Mouse (Mus musculus) liver, embryonic 16.5 days (tissue): ENCODE results near the gene Kmo. TPM values are rescaled to one million over a fixed set of nuclear protein-coding genes. Genes with fewer than 3 reads are reported as not detected.

Experiments used
- ATAC-seq: fragments of 200-750 bp; cut with Nextera tagmentation; 2 replicates; pipeline ENCODE4 v1.8.0; 2017; ENCODE audit warnings: low read depth, mild to moderate bottlenecking, moderate number of reproducible peaks, moderate library complexity
- H3K27ac ChIP-seq: fragments of 300-500 bp; sonication (generic); 2 replicates; pipeline ENCODE4 v1.5.1; 2014; ENCODE audit warnings: mild to moderate bottlenecking, low read length
- H3K27me3 ChIP-seq: fragments of 300-500 bp; sonication (generic); 2 replicates; pipeline ENCODE4 v1.6.1; 2014; ENCODE audit warnings: low read depth, low read length, mixed read lengths; ENCODE audit not compliant: control insufficient read depth, insufficient read depth
- H3K36me3 ChIP-seq: fragments of 300-500 bp; sonication (generic); 2 replicates; pipeline ENCODE4 v1.6.1; 2014; ENCODE audit warnings: mild to moderate bottlenecking; ENCODE audit not compliant: control insufficient read depth, insufficient read depth
- H3K4me1 ChIP-seq: fragments of 300-500 bp; sonication (generic); 2 replicates; pipeline ENCODE4 v1.6.1; 2014; ENCODE audit warnings: low read depth, low read length, mixed read lengths; ENCODE audit not compliant: control insufficient read depth
- H3K4me2 ChIP-seq: fragments of 300-500 bp; sonication (generic); 2 replicates; pipeline ENCODE4 v1.6.1; 2014; ENCODE audit warnings: low read depth, low read length, mixed read lengths
- H3K4me3 ChIP-seq: fragments of 300-500 bp; sonication (generic); 2 replicates; pipeline ENCODE4 v1.5.1; 2014; ENCODE audit warnings: low read depth, mild to moderate bottlenecking, low read length
- H3K9ac ChIP-seq: fragments of 300-500 bp; sonication (generic); 2 replicates; pipeline ENCODE4 v1.6.1; 2014; ENCODE audit warnings: low read depth, low read length
- H3K9me3 ChIP-seq: fragments of 300-500 bp; sonication (generic); replicated peaks from 2 replicates; pipeline ENCODE4 v1.6.1; 2016; ENCODE audit warnings: low read length; ENCODE audit not compliant: control insufficient read depth
- WGBS: fragments of 180-500 bp; shearing (Covaris S2); extraction: QIAGEN DNeasy Blood & Tissue Kit; methylation state at CpG from one replicate; pipeline ENCODE4 v1.1.7; 2014; ENCODE audit not compliant: insufficient replicate concordance; 5-methylcytosine and 5-hydroxymethylcytosine counted together
- polyA plus RNA-seq: library from polyadenylated mRNA; unstranded; fragments of >200 nt; fragmentation: Nextera tagmentation; extraction: Ambion mirVana; gene quantifications from 2 replicates; pipeline ENCODE4 v1.2.1, GENCODE M21; 2015

Kmo gene
- polyA plus RNA-seq, 1 experiment from 2014 or later = 15.0 TPM

DNA sequence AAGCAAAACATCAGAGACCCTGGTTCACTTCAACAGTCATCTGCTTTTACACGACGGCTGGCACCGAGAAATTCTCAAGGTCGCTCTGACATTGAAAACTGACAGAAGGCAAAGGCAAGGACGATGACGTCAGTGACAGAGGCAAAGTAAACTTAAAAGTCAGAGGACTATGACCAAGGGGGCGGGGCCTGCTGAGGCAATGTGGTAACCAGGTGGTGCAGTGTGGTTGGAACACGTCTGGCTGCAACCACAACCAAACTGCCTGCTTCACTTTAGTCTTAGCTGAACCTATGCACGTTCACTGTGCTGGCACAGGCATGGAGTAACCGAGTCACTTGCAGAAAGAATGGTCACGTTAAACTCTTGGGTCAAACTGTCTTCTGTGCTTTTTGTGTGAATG is 17.9 kb upstream of the Kmo start:
- no peaks in the 10 kb centered on the region for H3K27me3 ChIP-seq
- no peaks in the 10 kb centered on the region for H3K4me1 ChIP-seq
- 71% methylated on average over 11 of the region's 11 CpGs for WGBS
- no peak overlapping the region for H3K4me3 ChIP-seq
- H3K36me3 ChIP-seq = peaks cover 8% of the 10 kb centered on the region
- no peak overlapping the region for H3K9ac ChIP-seq
- no peak overlapping the region for H3K4me2 ChIP-seq
- no peak overlapping the region for H3K27ac ChIP-seq
- no peaks in the 10 kb centered on the region for H3K9me3 ChIP-seq
- ATAC-seq = peak; percentile 70

DNA sequence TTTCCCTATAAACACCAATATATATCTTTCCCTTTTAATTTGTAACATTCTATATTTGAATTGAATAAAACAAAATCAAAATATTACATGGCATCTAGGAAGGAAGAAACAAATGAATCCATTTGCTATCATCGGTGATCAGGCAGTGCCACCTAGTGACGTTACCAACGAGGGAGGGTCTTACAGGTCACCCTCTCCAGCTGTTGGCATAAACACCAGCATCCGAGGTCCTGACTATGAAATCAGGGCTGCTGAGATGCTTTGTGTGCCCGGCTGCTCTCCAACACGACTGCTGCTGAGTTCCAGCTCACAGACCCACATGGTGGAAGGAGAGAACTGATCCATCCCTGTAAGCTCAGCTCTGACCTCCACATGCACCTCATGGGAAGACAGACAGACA is 16.8 kb upstream of the Kmo start:
- Histone ChIP-seq H3K9me3 (no peaks in the 10 kb centered on the region), H3K4me2 (no peak overlapping the region), H3K4me1 (no peaks in the 10 kb centered on the region), H3K36me3 (peaks cover 11% of the 10 kb centered on the region), H3K27ac (no peak overlapping the region), H3K4me3 (no peak overlapping the region), H3K9ac (no peak overlapping the region), H3K27me3 (no peaks in the 10 kb centered on the region)
- WGBS = 69% methylated on average over 6 of the region's 6 CpGs
- no peak for ATAC-seq

DNA sequence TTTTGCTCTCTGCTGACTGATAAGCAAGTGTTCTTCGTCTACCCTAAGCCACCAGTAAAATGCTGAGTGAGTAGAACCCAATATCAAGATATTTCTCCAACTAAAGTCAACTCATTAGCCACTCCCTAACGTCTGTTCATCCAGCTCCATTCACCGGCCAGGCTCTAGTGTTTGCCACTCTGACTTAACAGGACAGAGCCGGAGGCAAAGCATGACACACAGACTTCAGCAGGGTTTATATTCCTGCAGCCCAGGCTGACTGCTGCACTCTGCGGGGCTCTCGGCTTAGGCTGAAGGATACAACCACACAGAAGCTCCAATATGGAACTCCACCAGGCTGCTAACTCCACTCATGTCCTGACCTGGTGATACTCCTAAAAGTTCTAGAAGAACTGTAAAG is 12.9 kb upstream of the Kmo start:
- WGBS = 62% methylated on average over 6 of the region's 6 CpGs
- H3K36me3 ChIP-seq = peaks cover 14% of the 10 kb centered on the region
- H3K4me3 ChIP-seq = no peak overlapping the region
- ATAC-seq = peak; percentile 19; the same call in 1 of the 2 replicates
- H3K9ac ChIP-seq = no peak overlapping the region
- H3K9me3 ChIP-seq = no peaks in the 10 kb centered on the region
- H3K27ac ChIP-seq = 0 out of 2 replicates have a peak overlapping the region, but pooled peaks have one; percentile 26
- H3K4me1 ChIP-seq = no peaks in the 10 kb centered on the region
- H3K4me2 ChIP-seq = no peak overlapping the region
- H3K27me3 ChIP-seq = no peaks in the 10 kb centered on the region

DNA sequence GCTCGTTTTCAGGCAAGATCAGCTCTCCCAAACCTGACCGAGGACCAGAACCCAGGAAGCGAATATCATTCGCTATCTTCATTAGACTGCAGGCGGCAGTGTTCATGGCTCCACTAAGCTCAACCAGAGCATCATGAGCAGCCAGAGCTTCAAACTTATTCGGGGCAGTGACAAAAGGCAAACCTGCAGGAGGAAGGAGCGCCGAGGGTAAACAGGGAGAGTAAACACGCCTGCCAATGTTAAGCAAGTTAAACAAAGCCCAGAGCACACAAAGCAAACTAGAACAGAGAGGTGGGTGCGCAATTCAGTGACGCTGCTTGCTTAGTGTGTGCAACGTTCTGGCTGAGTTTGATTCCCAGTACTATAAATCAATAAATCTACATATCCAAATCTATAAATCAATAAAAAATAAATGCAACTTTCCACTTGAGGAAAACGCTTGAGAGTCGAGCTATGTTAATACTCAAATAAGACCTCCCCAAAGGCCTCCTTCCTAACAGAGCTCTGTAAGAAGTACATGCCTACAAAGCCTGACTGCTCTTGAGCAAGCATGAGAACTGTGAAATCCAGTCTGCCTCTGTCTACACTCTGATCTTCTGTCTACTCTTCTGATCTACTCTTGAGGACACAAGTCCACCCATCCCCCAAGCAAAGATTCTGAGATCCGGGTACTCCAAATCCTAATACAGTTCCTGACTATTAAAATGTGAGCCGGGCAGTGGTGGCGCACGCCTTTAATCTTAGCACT is 12.2 kb upstream of the Kmo start:
- Histone ChIP-seq H3K4me3 (no peak overlapping the region), H3K9ac (no peak overlapping the region), H3K27me3 (no peaks in the 10 kb centered on the region), H3K27ac (peak overlapping the region; percentile 41), H3K36me3 (peaks cover 14% of the 10 kb centered on the region), H3K9me3 (no peaks in the 10 kb centered on the region), H3K4me2 (no peak overlapping the region), H3K4me1 (no peaks in the 10 kb centered on the region)
- ATAC-seq = peak; percentile 81
- 69% methylated on average over 18 of the region's 18 CpGs for WGBS

DNA sequence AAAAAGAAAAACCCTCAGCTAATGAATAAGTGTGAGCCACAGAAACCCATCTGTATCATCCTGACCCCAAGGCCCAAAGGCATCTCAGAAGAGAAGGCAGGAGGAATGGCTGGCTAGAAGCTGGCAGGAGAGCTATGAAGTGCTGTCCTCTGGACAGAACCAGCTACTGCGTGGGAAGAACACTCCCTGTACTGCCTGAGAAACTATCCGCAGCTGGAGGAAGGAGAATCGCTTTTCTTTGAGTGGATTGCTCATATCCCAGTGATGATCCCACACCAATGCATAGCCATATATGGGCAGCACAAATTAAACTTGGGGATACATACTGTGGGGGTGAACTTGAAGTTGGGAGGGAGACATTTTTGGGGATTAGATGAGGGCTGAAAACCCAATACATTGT is 11.5 kb upstream of the Kmo start:
- H3K9me3 ChIP-seq = no peaks in the 10 kb centered on the region
- 90% methylated on average over 3 of the region's 3 CpGs for WGBS
- no peak overlapping the region for H3K4me3 ChIP-seq
- no peaks in the 10 kb centered on the region for H3K27me3 ChIP-seq
- no peak for ATAC-seq
- peaks cover 14% of the 10 kb centered on the region for H3K36me3 ChIP-seq
- H3K4me2 ChIP-seq = no peak overlapping the region
- peak overlapping the region; percentile 41 for H3K27ac ChIP-seq
- H3K9ac ChIP-seq = no peak overlapping the region
- H3K4me1 ChIP-seq = no peaks in the 10 kb centered on the region

DNA sequence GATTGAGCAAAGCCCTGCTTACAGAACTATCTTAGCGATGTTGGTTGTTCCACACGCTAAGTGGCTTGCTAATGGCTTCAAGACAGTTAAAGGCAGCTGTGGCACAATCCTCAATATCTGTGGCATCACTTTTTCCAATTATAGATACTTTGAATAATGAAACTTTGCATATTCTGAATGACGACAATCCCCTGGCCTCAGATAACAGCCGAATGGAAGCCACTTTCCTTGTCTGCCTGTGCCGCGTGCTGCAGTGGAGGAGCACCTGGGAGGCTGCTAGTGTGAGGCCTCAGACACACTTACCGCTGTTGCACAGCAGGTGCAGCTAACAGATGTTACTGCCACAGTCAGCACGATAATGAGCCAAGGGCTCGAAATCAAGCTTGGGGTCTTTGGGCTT is 5.2 kb upstream of the Kmo start:
- no peak overlapping the region for H3K4me3 ChIP-seq
- H3K9me3 ChIP-seq = no peaks in the 10 kb centered on the region
- H3K4me1 ChIP-seq = no peaks in the 10 kb centered on the region
- H3K4me2 ChIP-seq = no peak overlapping the region
- H3K9ac ChIP-seq = no peak overlapping the region
- no peak for ATAC-seq
- 86% methylated on average over 9 of the region's 9 CpGs for WGBS
- peaks cover 19% of the 10 kb centered on the region for H3K36me3 ChIP-seq
- no peaks in the 10 kb centered on the region for H3K27me3 ChIP-seq
- H3K27ac ChIP-seq = no peak overlapping the region

DNA sequence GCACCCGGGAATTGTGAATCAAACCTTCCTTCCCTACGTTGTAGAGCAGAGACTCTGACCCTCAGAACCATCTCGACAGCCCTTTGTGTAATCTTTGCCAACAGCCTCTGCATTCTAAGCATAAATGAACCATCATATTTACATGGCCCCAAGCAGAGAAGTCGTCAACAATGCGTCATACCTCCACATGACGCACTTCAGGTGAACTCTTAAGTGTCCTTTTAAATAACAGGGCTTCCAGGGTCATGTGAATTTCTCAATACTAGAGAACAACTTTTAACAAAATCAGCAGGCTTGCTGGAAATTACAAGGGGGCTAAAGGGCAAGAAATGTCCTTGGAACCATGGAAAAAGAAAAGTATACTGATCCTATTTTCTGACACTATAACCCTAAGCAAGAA is 3.5 kb downstream of the Kmo start:
- no peak for ATAC-seq
- H3K4me1 ChIP-seq = peaks cover 13% of the 10 kb centered on the region
- peaks cover 2% of the 10 kb centered on the region; the same call in 1 of the 2 replicates for H3K36me3 ChIP-seq
- H3K4me2 ChIP-seq = no peak overlapping the region
- no peaks in the 10 kb centered on the region for H3K9me3 ChIP-seq
- no peak overlapping the region for H3K27ac ChIP-seq
- no peak overlapping the region for H3K4me3 ChIP-seq
- WGBS = 68% methylated on average over 6 of the region's 6 CpGs
- no peak overlapping the region; the same call in 1 of the 2 replicates for H3K9ac ChIP-seq
- no peaks in the 10 kb centered on the region for H3K27me3 ChIP-seq

DNA sequence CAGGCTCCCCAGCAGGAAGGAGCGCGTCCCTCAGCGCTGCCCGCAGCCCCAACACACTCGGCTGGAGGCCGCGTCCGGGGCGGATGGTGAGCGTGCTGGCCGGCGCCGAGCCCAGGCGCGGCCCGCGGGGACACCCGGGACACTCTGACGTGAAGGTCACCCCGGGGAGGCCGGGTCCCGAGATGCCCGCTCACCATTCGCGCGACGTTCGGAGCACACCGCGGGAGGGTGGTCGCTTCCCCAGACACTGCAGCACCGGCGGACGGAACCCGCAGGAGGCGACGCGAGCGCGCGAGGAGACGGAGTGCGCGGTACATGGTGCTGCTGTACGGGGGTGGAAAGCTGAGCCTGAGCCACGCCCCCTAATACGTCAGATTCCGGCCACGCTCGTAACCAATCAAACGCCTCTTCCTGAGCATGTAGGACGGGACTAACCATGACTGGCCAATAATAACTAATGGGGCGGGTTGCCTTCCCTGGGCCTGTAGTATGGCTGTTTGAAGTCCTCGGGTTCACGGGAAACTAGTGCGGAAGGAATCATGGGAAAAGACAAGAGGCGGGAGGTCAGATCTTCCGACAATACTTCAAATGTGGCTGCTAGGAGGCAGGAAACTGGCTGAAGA is 5.2 kb downstream of the Kmo start, which contains the start of gene Fh1:
TSS of gene Fh1 (minus strand) at position 379 of the 623 bp plus-strand sequence.
- H3K4me2 ChIP-seq = peak within 1 kb of the TSS; percentile 93
- H3K4me1 ChIP-seq = peaks cover 13% of the 10 kb centered on the region
- peak within 1 kb of the TSS; percentile 81 for H3K9ac ChIP-seq
- no peaks in the 10 kb centered on the region for H3K9me3 ChIP-seq
- peak within 1 kb of the TSS; percentile 79 for H3K27ac ChIP-seq
- H3K36me3 ChIP-seq = no peaks in the 10 kb centered on the region
- peak within 1 kb of the TSS; percentile 80 for H3K4me3 ChIP-seq
- peak; percentile 98 for ATAC-seq
- no peaks in the 10 kb centered on the region for H3K27me3 ChIP-seq
- WGBS = under 1% methylated on average over 58 of the region's 58 CpGs
